Mouse (Mus musculus): ENCODE measurements around the gene Tcf3.

DNA sequence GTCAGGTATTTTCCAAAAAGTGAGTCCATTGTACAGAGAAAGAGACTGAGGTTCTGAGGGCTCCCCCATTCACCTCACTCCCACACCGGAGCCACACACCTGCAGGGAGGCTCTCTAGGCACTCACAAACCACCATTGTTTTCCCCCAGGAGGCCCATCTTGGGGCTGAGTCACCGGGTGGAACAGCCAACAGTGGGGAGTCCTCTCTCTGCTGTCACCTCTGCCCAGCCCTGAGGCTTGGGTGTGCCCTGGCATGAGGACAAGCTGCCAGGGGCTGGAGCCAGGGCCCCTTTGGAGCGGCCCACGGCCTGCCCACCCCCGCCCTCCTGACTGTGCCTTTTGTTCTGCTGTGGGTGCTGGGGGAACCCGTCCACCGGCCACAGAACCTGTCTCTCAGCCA is 2.3 kb upstream of the Tcf3 start:
- TF ChIP-seq ETS1 (IDR thresholded peaks at IDR 0.05; ENCODE audit: low read depth, low read length) (0 out of 2 replicates have a peak, but pooled peaks have one; percentile 42), SMC3 (IDR thresholded peaks at IDR 0.05; ENCODE audit: low read depth, low read length) (no peak), EP300 (IDR thresholded peaks at IDR 0.05; ENCODE audit: low read depth in 1 of 2, low read length in 2 of 2) (peak; percentile 36 to 58; a peak in 1 of 4 replicates), CTCF (IDR thresholded peaks at IDR 0.05 in 2 of 3, conservative IDR thresholded peaks at IDR 0.05 in 1 of 3; ENCODE audit: control insufficient read depth in 1 of 3, insufficient read depth in 1 of 3, low read depth in 2 of 3, low read length in 3 of 3, poor library complexity in 1 of 3, severe bottlenecking in 1 of 3) (no peak), POLR2A (IDR thresholded peaks at IDR 0.05; ENCODE audit: control insufficient read depth in 1 of 2, insufficient read depth in 1 of 2, low read depth in 1 of 2, low read length in 2 of 2, poor library complexity in 1 of 2) (no peak; a peak in 1 of 4 replicates), MAFK (IDR thresholded peaks at IDR 0.05; ENCODE audit: borderline replicate concordance, low read depth, low read length) (no peak), TAL1 (IDR thresholded peaks at IDR 0.05; ENCODE audit: low read length) (no peak), TCF12 (IDR thresholded peaks at IDR 0.05; ENCODE audit: low read depth, low read length) (no peak), GABPA (IDR thresholded peaks at IDR 0.05; ENCODE audit: low read depth, low read length) (no peak)
